Mouse (Mus musculus) hindbrain, embryonic 10.5 days (tissue): ENCODE results near the gene Rpl3. TPM values are rescaled to one million over a fixed set of nuclear protein-coding genes. Genes with fewer than 3 reads are reported as not detected.

ENCODE experiments used
- DNase-seq: peaks from one replicate; pipeline ENCODE4 v3.0.0-alpha.2; 2017; ENCODE audit warnings: low spot score
- H3K27ac ChIP-seq: fragments of 300-500 bp; sonication (generic); 2 replicates; pipeline ENCODE4 v1.5.1; 2016; ENCODE audit warnings: mild to moderate bottlenecking, moderate library complexity
- H3K27me3 ChIP-seq: fragments of 300-500 bp; sonication (generic); 2 replicates; pipeline ENCODE4 v1.6.1; 2016; ENCODE audit warnings: mild to moderate bottlenecking; ENCODE audit not compliant: poor library complexity, insufficient read depth, severe bottlenecking
- H3K36me3 ChIP-seq: fragments of 300-500 bp; sonication (generic); 2 replicates; pipeline ENCODE4 v1.6.1; 2016; ENCODE audit warnings: mild to moderate bottlenecking, moderate library complexity
- H3K4me1 ChIP-seq: fragments of 300-500 bp; sonication (generic); replicated peaks from 2 replicates; pipeline ENCODE4 v1.6.1; 2016; ENCODE audit warnings: mild to moderate bottlenecking
- H3K4me3 ChIP-seq: fragments of 300-500 bp; sonication (generic); 2 replicates; pipeline ENCODE4 v1.5.1; 2016; ENCODE audit warnings: mild to moderate bottlenecking, moderate library complexity
- H3K9me3 ChIP-seq: fragments of 300-500 bp; sonication (generic); 2 replicates; pipeline ENCODE4 v1.6.1; 2016; ENCODE audit warnings: mild to moderate bottlenecking, moderate library complexity
- whole genome bisulfite sequencing: fragments of 180-500 bp; shearing (Covaris S2); methylation state at CpG from one replicate; pipeline ENCODE4 v1.1.7; 2016; 5-methylcytosine and 5-hydroxymethylcytosine counted together
- polyA plus RNA-seq: library from polyadenylated mRNA; unstranded; fragments of >200 nt; fragmentation: Nextera tagmentation; extraction: Ambion mirVana; gene quantifications from 2 replicates; pipeline ENCODE4 v1.2.1, GENCODE M21; 2016

Rpl3 gene
- polyA plus RNA-seq, 1 experiment from 2014 or later = 806 TPM

DNA sequence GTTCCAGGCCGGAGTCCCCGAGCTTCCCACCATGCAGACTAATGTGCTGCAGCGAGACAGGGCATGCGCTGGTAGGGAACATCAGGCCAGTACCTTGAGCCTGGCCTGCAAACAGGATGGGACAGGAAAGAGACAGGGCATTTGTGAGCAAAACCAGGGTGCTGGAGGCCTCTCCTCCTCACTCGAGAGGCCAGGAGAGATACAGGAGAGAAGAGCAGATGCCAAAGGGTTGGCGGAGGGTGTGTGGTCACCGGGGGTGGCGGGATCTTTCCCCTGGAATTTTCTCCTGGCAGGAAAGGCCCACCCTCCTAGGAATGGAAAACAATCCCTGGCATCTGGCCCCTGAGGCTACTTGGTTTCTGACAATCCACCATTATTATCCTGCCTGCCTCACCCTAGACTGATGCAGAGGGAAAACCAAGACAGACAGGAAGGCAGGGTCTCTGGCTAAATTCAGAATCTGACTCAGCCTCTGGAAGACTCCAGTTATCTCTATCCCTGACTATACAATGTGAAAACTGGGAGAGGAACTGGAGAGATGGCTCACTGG lies 21.5 kb downstream of the Rpl3 start:
- Histone ChIP-seq H3K27ac (0 out of 2 replicates have a peak overlapping the region, but pooled peaks have one; percentile 18), H3K36me3 (no peaks in the 10 kb centered on the region)
- WGBS = 59% methylated on average over 8 of the region's 8 CpGs

DNA sequence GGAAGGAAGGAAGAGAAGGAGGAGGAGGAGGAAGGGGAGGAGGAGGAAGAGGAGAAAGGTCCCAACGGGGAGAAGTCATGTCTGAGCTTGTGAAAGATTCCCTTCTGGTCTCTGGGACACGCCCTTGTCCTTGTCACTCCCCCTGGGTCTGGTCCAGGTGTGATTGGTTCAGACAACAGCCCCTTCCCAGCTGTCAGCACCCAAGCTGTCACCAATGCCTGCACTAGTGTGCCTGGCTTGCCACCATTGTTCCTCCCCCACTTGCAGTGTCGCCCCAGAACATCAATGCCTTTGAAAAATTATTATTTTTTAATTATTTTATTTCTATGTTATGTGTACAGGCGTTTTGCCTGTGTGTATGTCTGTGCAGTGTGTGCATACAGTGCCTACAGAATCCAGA lies 22.5 kb downstream of the Rpl3 start:
- H3K4me3 ChIP-seq = no peak overlapping the region
- DNase-seq = no peak
- 57% methylated on average over 4 of the region's 4 CpGs for WGBS

More for the DNA sequence above, 21.5 kb downstream of the Rpl3 start:
- DNase-seq = no peak
- no peaks in the 10 kb centered on the region for H3K9me3 ChIP-seq
- peaks cover 23% of the 10 kb centered on the region for H3K4me1 ChIP-seq
- no peak overlapping the region for H3K4me3 ChIP-seq
- no peaks in the 10 kb centered on the region for H3K27me3 ChIP-seq

DNA sequence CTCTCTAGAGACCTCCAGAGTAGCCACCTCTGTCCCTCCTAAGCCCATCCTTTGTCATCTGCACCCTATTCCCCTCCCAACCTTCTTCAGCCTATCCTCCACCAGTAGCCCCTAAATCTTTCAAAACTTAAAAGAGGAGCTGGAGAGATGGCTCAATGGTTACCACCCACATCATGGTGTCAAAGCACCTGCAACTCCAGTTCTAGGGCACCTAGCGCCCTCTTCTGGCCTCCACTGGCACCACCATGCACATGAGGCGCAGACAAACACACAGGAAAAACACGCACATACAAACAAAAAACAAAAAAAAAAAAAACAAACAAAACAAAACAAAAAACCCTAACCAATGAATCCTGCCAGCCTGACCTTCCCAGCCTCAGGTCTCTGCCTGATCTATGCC lies 25.1 kb downstream of the Rpl3 start:
- Histone ChIP-seq H3K4me3 (no peak overlapping the region), H3K27me3 (0 out of 2 replicates have a peak, but pooled peaks cover 8% of the 10 kb centered on the region), H3K36me3 (no peaks in the 10 kb centered on the region), H3K9me3 (no peaks in the 10 kb centered on the region), H3K4me1 (peaks cover 31% of the 10 kb centered on the region), H3K27ac (no peak overlapping the region)
- WGBS = 48% methylated on average over 3 of the region's 3 CpGs
- no peak for DNase-seq

More for the DNA sequence above, 22.5 kb downstream of the Rpl3 start:
- H3K9me3 ChIP-seq = no peaks in the 10 kb centered on the region
- no peaks in the 10 kb centered on the region for H3K36me3 ChIP-seq
- no peak overlapping the region for H3K27ac ChIP-seq
- H3K27me3 ChIP-seq = no peaks in the 10 kb centered on the region
- peaks cover 22% of the 10 kb centered on the region for H3K4me1 ChIP-seq

DNA sequence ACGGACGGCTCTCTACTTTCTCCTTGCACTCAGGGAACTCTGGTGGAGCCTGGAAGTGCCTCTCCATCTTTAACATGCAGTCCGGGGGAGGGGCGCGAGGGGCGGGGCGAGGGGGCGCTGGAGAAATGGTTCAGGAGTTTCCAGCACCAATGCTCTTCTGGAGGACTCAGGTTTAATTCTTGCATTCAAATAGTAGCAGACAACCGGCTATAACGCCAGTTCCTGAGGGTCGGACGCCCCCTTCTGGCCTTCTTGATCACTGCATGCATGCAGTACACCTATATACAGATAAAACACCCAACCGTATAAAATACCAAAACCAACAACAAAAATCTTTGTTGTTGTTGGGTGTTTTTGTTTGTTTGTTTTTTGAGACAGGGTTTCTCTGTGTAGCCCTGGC lies 26.3 kb downstream of the Rpl3 start:
- 12% methylated on average over 13 of the region's 13 CpGs for WGBS
- Histone ChIP-seq H3K36me3 (no peaks in the 10 kb centered on the region), H3K9me3 (no peaks in the 10 kb centered on the region), H3K27ac (no peak overlapping the region), H3K27me3 (0 out of 2 replicates have a peak, but pooled peaks cover 8% of the 10 kb centered on the region), H3K4me3 (no peak overlapping the region), H3K4me1 (peaks cover 30% of the 10 kb centered on the region)
- peak; percentile 55 for DNase-seq

DNA sequence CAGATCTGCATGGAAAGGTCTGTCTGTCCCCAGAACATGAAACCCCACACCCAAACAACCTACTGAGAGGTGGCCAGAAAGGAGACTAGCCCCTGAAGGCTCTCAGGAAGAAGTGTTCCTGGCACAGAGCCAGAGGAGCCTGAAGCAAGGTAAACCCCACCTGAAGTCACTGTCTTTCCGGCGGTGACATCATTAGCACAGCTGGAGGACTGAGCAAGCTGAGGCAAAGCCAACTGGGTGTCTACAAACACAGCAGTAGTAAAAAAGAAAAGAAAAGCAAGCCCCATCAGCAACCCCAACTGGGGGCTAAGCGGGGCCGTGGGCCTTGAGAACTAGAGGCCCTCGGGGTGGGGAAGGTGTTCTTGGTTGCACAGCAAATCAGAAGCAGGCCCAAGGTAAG lies 26.7 kb downstream of the Rpl3 start:
- Histone ChIP-seq H3K9me3 (no peaks in the 10 kb centered on the region), H3K4me1 (peaks cover 26% of the 10 kb centered on the region), H3K36me3 (no peaks in the 10 kb centered on the region), H3K4me3 (no peak overlapping the region), H3K27ac (no peak overlapping the region), H3K27me3 (0 out of 2 replicates have a peak, but pooled peaks cover 8% of the 10 kb centered on the region)
- whole genome bisulfite sequencing = 74% methylated on average over 5 of the region's 5 CpGs
- DNase-seq = no peak

DNA sequence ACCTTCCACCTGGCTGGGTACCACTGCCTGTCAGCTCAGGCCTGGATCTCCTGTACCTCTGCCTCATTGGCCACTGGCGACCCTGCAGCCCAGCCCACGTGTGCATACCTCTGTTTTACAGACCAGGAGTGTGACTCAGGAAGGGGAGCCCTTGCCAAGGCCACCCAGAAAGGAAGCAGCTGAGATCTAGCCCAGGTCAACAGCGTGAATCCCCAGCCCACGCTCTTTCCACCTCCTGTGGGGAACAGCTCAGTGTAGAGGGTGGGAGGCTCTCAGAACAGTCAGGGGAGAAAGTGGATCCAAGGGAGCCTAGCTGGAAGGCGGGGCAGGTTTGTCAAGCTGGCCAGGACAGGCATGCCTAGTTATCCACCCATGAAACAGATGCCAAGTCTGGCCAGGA lies 28.8 kb downstream of the Rpl3 start:
- H3K4me3 ChIP-seq = no peak overlapping the region
- H3K36me3 ChIP-seq = no peaks in the 10 kb centered on the region
- 0 out of 2 replicates have a peak, but pooled peaks cover 8% of the 10 kb centered on the region for H3K27me3 ChIP-seq
- 39% methylated on average over 5 of the region's 5 CpGs for WGBS
- no peaks in the 10 kb centered on the region for H3K9me3 ChIP-seq
- DNase-seq = no peak
- H3K27ac ChIP-seq = peak overlapping the region; percentile 16
- H3K4me1 ChIP-seq = peaks cover 24% of the 10 kb centered on the region

DNA sequence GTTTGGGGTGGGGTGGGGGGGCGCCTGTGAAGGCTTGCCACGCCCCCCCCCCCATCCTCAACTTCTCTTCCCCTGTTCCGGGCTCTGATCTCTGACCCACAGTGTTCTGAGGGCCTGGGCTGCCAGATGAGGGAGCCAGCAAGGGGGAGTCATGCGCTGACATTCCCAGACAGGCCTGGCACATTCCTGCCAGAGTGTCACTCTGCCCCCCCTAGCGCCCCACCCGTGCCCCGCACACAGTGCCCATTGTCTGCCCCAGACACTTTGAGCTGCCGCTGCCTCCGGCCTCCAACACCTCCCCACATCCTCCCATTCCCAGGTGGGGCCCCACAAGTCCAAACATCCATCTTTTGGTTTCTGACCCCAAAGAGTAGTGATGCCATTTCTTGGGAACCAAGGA lies 29.3 kb downstream of the Rpl3 start:
- H3K27me3 ChIP-seq = 0 out of 2 replicates have a peak, but pooled peaks cover 8% of the 10 kb centered on the region
- peaks cover 26% of the 10 kb centered on the region for H3K4me1 ChIP-seq
- H3K36me3 ChIP-seq = no peaks in the 10 kb centered on the region
- no peak for DNase-seq
- no peak overlapping the region for H3K4me3 ChIP-seq
- peak overlapping the region; percentile 16; the same call in 1 of the 2 replicates for H3K27ac ChIP-seq
- no peaks in the 10 kb centered on the region for H3K9me3 ChIP-seq
- WGBS = 74% methylated on average over 7 of the region's 9 CpGs

DNA sequence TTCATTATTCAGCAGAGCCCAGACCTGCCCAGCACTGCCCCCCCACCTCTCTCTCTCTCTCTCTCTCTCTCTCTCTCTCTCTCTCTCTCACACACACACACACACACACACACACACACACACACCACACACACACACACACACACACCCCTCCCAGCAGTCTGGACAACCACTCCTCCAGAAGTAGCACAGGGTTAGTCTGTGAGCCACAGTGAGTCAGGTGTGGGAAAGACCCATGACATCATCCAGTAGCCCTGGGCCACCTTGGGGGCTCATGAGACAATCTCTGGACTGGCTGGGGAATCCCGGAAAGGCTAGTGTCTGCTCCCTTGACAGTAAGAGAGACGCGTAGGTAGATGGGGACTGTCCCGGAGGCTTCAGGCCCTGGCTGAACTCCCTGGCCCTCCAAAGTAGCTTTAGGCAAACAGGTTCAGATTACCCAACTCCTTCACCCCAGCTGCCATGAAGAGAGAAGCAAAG lies 30.6 kb downstream of the Rpl3 start:
- Histone ChIP-seq H3K4me3 (no peak overlapping the region), H3K9me3 (no peaks in the 10 kb centered on the region), H3K4me1 (peaks cover 36% of the 10 kb centered on the region), H3K36me3 (no peaks in the 10 kb centered on the region), H3K27ac (no peak overlapping the region), H3K27me3 (0 out of 2 replicates have a peak, but pooled peaks cover 8% of the 10 kb centered on the region)
- WGBS = 85% methylated on average over 4 of the region's 4 CpGs
- DNase-seq = no peak

DNA sequence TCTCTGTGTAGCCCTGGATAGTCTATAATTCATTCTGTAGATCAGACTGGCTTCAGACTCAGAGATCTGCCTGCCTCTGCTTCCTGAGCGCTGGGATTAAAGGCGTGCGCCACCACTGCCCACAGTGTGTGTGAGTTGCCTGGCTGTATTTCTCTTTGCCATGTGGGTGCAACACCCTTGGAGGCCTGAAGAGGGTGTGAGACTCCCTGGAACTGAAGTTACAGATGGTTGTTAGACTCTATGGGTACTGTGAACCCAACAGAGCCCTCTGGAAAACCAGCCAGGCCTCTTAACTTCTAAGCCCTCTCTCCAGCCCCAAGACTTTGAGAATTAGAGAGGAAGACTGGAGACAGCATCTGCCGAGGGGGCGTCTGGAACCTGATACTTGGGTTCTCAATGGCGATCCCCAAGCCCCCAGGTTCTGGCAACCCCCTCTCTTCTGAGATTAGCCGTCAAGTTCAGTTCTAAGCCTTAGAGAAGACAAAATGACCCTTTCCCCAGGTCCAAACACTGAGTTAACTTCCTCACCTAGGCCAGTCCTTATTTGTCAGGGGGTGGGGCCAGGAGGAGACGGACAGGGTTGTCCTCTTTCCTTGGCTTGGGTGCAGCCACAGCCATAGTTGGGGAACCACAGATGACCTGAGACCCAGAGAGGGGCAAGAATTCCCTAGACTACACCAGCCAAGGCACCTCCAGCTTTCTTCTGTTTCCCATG lies 31.2 kb downstream of the Rpl3 start:
- no peak for DNase-seq
- H3K4me1 ChIP-seq = peaks cover 42% of the 10 kb centered on the region
- H3K4me3 ChIP-seq = no peak overlapping the region
- H3K9me3 ChIP-seq = no peaks in the 10 kb centered on the region
- H3K27ac ChIP-seq = no peak overlapping the region
- 94% methylated on average over 8 of the region's 8 CpGs for WGBS
- H3K36me3 ChIP-seq = no peaks in the 10 kb centered on the region
- 0 out of 2 replicates have a peak, but pooled peaks cover 8% of the 10 kb centered on the region for H3K27me3 ChIP-seq

DNA sequence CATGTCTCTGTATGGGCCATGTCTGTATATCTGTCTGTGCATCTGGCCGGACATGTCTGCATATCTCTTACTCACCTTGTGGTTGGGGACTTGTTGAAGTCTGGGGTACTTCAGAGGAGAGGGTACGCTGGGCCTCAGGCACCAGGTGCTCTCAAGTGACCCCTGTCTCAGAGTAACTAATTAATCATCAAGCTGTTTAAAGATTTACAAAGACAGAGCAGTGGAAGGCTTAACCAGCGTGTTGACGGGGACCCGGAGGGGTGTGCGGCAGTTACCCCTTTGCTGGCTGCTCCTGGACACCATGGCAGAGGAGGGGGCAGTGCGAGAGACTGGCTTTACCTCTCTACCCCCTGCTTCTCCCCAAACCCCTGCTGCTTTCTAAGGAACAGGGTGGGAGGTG lies 32.1 kb downstream of the Rpl3 start:
- DNase-seq = no peak
- H3K27ac ChIP-seq = no peak overlapping the region
- H3K4me3 ChIP-seq = no peak overlapping the region
- H3K27me3 ChIP-seq = 0 out of 2 replicates have a peak, but pooled peaks cover 8% of the 10 kb centered on the region
- H3K9me3 ChIP-seq = no peaks in the 10 kb centered on the region
- peaks cover 47% of the 10 kb centered on the region for H3K4me1 ChIP-seq
- WGBS = 81% methylated on average over 7 of the region's 7 CpGs
- H3K36me3 ChIP-seq = no peaks in the 10 kb centered on the region

DNA sequence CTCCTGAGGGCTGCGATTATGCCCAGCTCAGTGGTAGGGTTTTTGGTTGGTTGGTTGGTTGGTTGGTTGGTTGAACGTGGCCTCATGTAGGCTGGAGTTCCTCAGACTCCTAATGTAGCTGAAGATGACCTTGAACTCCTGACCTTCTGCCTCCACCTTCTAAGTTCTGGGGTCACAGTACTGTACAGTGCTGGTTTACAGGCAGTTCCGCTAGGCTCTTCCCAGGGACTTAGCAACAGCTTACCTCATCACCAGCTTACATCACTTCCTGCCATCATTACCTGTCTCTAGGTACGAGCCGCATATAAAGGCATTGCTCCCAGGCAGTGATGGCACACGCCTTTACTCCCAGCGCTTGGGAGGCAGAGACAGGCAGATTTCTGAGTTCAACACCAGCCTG lies 33.5 kb downstream of the Rpl3 start:
- H3K4me1 ChIP-seq = peaks cover 53% of the 10 kb centered on the region

DNA sequence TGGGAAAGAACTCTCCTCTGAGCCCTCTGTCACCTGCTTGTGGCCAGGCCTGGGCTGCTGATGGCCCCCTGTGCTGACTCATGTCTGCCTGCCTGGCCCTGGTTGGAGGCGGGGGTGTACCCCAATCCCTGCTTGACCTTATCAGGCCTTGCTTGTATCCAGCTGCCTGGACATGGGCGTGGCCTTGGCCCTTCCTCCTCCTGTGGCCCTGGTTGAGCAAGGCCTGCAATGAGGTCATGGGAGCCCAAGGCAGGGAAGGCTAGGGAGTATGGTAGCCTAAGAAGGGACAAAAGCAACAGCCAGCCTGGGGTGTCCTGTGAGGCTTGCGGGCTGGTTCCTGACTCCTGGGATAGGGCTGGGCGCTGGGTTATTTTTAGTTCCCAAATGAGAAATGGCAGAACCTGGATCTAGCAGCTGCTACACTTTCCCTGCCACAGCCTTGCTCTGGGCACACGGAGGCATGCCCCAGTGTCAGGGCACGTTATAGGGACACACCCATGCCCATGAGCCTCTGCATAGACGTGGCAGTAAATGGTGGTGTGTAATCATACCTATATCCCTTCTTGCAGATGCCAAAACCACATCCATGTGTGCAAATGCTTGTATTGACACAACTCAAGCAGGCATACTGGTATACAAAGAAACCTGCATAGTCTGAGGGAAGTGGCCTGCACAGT lies 37.5 kb downstream of the Rpl3 start:
- no peak for DNase-seq
- 86% methylated on average over 7 of the region's 7 CpGs for WGBS
- no peaks in the 10 kb centered on the region for H3K36me3 ChIP-seq
- no peaks in the 10 kb centered on the region for H3K9me3 ChIP-seq
- peak overlapping the region; percentile 76 for H3K27ac ChIP-seq
- no peak overlapping the region for H3K4me3 ChIP-seq
- H3K4me1 ChIP-seq = peaks cover 44% of the 10 kb centered on the region
- H3K27me3 ChIP-seq = no peaks in the 10 kb centered on the region

More for the DNA sequence above, 33.5 kb downstream of the Rpl3 start:
- H3K4me3 ChIP-seq = no peak overlapping the region
- no peaks in the 10 kb centered on the region for H3K9me3 ChIP-seq
- DNase-seq = no peak
- 89% methylated on average over 7 of the region's 7 CpGs for WGBS
- H3K27ac ChIP-seq = no peak overlapping the region
- H3K27me3 ChIP-seq = 0 out of 2 replicates have a peak, but pooled peaks cover 4% of the 10 kb centered on the region
- H3K36me3 ChIP-seq = no peaks in the 10 kb centered on the region
